Mouse (Mus musculus): ENCODE measurements around the gene Sfxn5. TPM values are rescaled to one million over a fixed set of nuclear protein-coding genes. Genes with fewer than 3 reads are reported as not detected.

The Sfxn5 gene
- total RNA-seq, 2 experiments from 2014 or later, result 163 to 164 TPM

DNA sequence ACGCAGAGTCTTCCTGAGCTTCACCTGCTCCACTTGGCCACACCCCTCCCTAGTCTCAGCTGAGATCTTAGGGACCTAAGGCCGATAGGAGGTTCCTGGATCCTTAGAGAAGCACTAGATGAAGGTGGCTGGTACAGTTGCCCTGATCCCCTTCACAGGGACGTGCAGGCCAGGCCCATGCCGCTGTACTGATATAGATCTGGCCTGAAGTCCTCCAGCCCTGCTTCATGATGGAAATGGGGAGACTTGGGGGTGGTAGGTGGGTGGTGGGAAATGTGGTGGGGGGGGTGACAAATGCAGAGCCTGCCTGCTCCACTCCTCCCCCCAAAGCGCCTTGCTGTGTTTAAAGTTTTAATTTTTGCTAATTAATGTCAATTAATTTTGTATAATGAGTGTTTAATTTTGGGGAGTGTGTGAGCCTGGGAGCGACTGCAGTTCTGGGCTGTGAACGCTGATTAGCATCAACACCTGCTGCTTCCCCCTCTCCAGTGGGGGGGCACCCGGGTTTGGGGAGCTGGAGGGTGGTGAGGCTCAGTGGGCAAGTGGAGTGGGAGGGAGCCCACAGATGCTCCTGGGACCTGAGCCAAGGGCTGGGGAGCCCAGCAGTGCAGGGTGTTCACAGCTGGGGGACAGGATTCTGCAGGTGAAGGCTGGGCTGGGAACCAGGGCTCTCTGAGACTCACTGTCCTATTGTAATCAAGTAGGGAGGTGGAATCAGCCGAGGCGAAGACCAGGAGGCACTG lies 95.5 kb downstream of the Sfxn5 start:
- peak in 1 of 2 experiments; percentile 31 for DNase-seq (ENCODE audit: low spot score in 2 of 2)

DNA sequence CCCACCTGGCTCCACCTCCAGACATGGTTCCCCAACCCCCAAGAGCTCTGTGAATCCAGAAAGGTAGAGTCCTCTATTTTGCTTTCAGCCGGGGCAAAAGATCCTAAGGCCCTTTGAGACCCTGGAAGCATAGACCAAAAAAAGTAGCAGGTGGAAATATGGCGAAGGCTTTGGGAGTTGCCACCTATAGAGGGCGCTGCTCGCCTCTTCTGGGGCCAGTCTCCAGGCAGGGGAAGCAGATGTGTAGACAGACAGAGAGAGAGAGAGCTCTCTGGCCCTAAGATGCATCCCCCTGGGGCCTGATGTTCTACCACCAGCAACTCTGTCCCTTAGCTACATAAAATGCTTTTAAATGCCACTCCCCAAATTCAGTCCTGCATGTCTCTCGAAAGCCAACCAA lies 96.2 kb downstream of the Sfxn5 start:
- peak; percentile 62 to 66 for DNase-seq (ENCODE audit: low spot score in 2 of 2)

DNA sequence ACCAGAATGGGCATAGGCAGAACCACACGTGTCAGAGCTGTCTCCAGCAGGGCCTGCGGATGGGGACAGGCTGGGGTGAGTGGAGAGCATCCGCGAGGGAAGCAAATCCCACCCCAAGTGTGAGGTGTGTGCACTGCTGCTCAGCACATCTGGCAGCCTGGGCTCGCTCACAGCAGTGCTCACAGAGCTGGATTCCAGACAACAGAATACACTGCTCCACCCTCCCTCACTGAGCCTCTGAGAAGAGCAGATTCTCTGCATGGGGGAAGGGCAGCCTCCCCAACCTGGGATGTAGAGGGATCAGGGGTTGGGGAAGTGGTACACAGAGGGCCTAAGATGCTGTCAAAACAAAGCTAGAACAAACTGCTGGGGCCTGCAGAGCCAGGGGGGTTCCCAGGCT lies 98.4 kb downstream of the Sfxn5 start:
- DNase-seq (ENCODE audit: low spot score in 2 of 2), result no peak

DNA sequence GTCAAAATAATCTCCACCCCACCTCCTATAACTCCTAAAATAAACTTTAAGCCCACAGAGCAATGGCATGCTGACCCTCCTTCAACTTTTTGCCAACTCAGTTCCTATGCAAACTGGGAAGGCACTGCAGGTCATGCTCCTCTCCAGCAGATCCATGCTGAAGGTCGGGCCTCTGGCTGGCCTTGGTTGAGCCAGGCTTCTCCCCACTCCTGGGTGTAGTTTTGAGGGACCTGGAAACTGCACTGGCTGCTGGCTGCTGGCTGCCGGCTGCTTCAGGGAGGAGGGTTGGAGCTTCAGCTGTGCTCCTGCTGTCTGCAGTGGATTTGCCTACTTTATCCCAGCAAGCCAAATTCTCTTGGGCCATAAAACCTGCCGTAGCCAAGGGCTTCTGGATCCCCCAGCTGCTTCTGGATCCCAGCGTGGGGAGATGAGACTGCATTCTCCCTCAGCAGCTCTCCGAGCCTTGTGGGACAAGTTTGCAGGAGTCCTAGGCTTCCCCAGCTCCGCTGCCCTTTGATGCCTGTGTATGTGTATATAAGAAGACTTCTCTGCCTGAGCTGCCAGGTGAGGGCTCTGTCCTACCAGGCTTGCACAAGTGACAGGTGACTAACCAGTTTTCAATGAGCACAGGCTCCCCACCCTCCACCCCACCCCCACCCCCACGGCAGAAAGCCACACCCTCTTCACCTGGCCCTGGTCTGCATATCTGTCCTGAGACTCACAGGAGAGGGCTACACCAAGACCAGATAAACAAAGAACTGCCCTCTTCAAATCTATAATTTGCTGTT lies 100.2 kb downstream of the Sfxn5 start:
- DNase-seq (ENCODE audit: low spot score in 2 of 2), result no peak

DNA sequence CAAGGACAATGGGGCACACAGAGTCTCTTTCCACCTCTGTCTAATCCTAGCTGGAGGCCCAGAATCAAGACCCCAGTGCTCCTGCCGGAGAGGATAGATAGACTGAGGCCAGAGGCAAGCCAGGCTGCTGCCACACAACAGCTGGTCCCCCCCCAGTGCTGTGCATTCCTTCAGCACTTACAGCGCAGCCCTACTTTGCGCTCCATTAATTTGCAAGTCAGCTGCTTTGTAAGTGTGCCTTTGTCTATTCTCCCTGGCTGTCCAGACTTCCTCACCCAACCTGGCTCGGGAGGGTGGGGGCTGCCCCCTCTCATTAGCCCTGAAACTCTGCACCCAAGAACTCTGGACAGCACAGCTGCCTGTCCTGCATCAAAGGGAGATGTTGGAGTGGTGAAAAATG lies 101.2 kb downstream of the Sfxn5 start:
- no peak for DNase-seq (ENCODE audit: low spot score in 2 of 2)

DNA sequence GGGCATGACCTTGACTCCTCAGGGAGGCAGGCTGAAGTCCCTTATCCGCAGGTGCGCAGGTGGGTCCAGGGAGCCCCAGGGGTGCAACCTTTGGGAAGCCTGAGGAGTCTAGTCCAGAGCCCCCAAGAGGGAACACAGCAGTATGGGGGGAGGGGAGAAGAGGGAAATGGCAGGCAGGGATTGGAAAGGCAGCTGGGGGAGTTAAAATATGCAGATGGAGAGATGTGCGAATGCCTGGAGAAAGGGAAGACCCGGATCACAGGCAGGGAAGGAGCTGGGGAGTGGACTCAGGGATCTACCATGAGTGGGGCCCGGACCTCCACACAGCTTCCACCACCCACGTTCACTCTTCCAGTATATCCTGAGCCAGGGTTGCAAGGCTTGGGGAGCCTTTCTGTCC lies 101.8 kb downstream of the Sfxn5 start:
- no peak for DNase-seq (ENCODE audit: low spot score in 2 of 2)

DNA sequence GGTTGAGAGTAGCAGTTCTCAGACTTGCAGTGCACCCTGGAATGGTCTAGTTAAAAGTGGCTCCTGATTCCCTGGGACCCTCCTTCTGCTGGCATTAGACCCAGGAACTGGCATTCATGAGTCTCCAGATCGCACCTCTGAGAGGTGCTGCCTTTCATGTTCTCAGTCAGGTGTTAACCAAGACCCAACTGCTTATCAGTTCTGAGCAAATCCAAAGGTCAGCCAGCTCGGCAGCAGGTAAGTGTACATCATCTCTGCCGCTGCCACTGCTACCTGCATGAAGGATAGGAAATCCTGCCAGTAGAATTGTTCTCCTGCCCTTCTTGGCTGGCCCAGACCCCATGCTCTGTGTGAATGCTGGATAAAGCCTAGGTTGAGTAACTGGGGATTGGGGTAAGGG lies 102.5 kb downstream of the Sfxn5 start:
- no peak for DNase-seq (ENCODE audit: low spot score in 2 of 2)

DNA sequence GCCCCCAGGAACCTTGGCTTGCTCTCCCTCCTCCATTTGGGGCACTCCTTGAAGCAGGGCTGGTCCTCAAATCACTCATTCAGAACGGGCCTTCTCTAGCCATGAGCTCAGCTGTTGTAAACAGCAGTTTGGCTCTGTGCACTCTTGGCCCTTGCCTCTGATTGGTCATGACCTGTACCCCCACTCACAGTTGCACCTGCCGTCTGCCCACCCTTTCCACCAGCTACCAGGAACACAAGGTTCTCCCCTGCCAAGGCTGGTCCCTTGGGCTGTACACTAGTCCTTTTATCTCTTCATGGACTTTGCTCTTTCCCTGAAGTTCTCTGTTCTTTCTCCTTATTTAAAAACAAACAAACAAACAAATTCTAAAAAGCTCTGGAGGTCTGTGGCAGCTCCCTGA lies 105.7 kb downstream of the Sfxn5 start:
- no peak for DNase-seq (ENCODE audit: low spot score in 2 of 2)

DNA sequence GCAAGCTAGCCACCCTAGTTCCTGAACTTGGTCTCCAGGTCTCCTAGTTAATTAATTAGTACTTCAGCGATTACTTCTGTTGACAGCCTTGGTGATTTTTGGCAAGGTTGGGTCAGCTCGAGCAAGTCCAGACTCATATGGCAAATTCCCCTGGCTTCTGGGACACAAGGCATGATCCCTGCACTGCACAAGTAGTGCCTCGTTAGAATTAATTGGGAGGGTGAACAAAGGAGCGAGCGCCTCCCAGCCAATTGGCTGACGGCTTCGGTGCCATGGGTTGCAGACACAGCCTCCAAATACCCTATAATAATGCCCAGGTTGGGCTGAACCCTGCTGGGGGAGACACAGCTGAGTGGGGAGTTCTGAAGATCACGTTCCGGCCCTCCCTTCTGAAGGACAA lies 106.7 kb downstream of the Sfxn5 start:
- no peak for DNase-seq (ENCODE audit: low spot score in 2 of 2)

DNA sequence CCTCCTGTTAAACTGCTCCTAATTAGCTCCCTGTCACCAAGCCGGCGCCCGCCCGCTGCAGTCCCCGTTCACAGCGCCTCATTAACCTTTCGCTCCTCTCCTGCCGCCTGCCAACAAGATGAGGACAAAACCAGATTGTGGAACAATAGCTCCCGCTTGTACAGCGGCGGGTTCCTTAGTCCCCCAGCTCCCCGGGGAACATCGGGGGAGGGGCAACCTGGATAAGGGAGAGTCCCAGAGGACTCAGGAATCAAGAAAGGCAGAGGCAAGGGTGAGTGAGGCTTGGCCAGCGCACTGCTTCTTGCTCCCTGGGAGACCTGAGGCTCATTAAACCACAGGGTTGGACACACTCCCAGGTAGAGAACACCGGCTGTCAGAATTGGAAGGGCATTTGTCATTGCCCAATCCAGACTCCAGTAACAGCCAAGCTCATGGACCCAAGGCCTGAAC lies 108.8 kb downstream of the Sfxn5 start:
- DNase-seq (ENCODE audit: low spot score in 2 of 2), result no peak

DNA sequence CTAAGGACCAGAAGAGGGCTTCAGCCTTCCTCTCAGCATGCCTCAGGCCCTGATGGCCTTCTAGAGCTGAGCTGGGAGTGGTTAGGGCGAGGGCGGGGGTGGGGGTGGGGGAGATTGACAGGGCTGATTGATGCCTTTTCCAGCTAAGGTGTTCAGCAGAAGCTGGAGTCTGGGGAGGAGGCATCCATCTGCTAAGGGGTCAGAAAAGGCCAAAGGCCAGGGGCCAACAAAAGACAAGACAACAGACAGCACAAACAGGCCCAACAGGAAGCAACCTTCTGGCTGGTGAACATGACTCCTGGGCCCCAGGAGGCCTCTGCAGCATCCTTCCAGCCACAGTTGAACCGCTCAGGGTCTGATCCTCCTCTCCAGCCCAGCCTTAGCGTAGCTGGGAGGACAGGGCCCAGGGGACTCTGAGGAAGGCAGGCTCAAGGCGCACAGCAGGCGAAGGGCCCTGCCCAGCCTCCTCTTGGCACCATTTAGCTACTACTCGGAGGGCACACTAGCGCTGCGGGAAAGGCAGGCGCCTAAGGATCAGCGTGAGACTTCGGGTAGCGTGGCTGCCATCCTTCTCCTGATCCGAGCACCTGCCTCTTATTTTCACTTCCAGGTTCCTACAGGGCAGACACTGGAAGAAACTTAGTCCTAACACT lies 109.6 kb downstream of the Sfxn5 start:
- DNase-seq (ENCODE audit: low spot score in 2 of 2), result no peak

DNA sequence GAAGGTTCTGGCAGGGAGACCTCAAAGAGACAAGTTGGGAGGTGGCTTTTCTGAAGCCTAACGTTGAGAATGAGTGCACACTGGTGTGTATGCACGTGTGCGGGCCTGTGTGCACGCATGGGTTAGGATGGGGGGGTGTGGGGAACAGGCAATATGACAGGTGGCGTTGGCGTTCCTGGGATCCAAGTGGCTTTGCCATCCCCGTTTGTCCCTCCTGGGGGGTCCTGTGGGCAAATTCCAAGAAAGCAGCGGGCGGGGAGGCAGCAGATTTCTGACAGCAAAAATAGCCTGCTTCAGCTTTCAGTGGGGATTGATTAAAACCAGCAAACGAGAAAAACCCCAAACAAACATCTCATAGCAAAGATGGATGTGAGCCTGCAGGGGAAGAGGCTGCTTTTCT lies 110.7 kb downstream of the Sfxn5 start:
- no peak for DNase-seq (ENCODE audit: low spot score in 2 of 2)

DNA sequence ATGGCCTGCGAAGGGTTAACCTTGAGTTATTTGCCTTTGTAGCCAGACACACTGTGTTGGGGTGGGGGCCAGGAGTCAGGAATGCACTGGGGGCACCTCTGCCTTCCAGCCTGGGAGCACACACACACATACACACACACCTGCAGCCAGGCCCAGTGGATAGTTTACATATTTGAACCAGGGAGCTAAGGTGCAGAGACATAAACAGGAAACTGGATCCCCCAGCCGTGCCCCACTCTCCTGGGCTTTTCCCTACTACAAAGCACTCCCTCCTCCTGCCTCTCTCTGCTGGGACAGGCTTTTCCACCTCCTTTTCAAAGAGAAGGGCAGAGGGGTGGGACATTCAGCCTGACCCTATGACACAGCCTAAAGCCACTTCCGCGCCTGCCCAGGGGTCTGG lies 112.3 kb downstream of the Sfxn5 start:
- no peak for DNase-seq (ENCODE audit: low spot score in 2 of 2)

DNA sequence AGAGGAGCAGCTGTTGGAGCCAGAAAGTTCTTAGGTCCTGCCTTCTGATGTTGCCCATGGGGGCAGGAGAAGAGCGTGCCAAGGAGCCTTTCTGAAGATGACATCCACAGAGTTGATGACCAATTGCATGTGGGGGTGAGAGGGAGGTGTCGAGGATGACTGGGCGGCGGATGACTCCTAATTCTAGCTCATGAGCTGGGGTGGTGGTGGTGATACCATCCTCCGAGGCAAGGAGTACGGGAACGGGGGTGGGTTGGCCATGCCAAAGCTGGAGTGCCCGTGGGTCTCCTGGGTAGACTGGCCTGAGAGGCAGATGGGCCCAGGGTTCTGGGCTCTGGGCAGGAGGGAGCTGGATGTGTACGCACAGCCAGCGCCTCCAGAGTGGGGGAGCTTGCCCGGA lies 113.5 kb downstream of the Sfxn5 start:
- DNase-seq (ENCODE audit: low spot score in 2 of 2), result peak; percentile 51 to 55

DNA sequence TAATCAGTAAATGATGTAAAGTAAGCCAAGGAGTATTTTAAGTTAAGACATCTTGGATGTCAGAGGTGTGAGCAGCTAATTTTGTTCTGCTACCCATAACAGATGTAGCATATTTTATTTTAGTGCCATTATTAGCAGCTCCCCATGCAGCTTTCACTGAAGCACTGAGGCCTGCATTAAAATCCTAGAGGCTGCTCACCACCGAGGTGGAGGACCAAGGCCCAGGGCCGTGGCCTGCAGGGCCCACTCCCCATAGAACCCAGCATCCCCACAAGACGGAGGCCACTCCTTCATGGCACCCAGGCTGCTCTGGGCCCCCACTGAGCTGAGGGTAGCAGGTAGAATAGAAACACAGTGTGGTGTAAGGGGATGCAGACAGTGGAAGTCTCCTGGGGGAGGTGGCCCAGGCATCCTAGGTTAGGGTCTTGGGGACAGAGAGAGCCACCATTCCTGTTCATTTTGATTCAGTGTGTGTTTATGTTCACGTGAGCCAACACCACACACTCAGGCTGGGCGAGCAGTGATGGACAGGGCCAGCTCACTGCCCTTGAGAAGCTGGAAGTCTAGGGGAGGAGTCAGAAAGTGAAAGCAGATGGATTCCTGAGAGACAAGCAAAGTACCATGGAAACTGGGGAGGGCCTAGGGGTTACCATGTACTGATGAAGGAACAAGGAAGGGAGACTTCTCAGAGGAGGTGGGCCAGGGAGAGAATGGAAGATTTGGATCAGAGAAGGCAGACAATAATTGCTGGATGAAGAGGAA lies 114.4 kb downstream of the Sfxn5 start:
- peak in 1 of 2 experiments; percentile 32 for DNase-seq (ENCODE audit: low spot score in 2 of 2)

DNA sequence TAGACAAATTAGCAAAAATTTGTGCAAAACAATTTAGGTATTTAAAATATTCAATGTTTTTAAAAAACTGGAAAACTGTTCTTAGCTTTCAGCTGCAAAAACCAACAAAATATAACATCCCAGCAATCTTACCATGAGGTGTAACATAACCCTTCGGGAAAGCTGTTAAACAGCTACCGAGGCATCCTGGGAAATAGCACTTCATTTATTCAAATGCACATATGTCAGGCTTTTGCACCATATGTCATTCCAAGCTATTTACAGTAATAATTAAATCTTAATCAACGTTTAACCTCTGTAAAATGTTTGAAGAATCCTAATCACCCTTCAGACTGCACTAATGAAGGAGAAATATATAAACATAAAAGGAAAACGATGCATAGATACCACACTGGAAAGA lies 115.0 kb downstream of the Sfxn5 start:
- DNase-seq (ENCODE audit: low spot score in 2 of 2), result no peak

DNA sequence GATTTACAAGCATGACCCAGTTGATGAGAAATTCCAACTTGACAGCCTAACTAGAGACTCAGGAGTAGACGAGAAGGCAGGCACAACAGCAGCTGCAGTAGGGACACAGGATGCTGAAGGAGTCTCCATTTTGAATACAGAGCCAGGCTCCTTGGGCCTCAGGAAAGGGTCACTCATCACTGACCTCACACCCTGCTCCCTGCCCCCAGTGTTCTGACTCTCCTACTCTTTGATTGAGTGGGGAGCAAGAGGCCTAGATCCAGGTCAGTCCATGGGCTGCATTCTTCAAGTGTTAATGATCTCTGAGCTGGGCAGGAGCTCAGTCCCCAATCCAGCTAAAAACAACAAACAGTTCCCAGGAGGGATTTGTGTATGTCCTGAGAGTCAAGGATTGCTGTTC lies 122.5 kb downstream of the Sfxn5 start:
- no peak for DNase-seq (ENCODE audit: low spot score in 2 of 2)

DNA sequence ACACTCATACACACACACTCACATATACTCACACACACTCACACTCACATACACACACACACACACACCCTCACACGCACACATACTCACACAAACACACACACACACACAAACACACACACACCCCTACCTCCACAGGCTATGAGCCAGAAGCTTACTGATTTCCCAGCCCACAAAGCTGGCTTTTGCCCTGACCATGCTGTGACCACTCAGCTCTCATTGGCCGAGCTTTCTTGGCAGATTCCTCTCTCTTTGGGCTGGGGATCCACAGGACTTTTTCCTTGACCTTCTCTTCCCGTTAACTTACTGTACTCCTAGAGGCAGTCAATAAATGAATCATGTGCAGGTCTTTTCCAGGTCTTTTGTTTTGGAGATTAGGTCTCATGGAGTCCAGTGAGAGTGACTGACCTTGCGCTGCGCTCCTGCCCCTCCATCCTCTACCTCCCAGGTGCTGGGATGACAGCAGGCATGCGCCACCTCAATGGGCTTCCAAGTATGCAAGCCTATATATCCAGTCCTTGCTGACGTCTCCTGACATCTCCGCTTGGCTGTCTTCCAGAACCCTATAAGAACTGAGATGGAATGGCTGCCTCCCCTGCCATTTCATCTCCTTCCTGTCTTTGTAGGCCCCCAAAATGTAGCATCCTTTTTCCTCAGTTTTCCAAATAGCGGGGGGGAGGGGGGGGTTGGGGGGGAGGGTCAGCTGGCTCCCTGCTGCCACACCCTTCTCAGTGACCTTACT lies 123.8 kb downstream of the Sfxn5 start:
- no peak for DNase-seq (ENCODE audit: low spot score in 2 of 2)

DNA sequence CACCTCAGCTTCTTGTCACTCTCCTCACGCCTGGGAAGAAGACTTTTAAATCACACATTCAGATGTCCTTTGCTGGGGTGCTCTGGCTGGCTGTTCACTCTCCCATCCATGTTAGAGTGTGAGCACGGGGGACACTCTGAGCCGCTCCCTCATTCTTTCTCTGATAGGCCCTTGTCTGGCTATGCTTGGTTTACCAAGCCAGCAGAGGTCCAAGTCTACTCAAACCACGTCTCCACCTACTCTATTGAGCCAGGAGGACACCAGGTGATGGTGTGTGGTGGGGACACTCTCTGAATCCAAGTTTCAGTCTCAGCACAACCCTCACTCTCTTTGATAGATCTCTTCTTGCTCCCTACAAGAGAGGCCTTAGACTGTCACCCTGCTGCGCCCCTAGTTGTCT lies 125.9 kb downstream of the Sfxn5 start:
- DNase-seq (ENCODE audit: low spot score in 2 of 2), result no peak

DNA sequence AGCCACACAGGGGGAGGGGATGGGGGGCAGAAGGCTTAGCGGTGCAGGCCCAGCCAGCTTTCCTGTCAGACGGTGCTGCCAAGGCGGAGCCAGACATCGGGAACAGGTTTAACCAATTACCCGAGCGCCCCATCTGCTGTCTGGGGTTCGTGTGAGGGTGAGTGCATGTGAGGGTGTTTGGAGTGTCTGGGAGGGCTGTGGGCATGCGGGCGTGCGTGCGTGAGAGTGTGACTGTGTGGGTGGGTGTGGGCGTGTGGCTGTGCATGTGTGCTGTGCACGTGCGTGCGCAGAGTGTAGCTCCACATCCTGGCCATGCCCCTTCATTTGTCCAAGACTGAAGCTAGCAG lies 126.3 kb downstream of the Sfxn5 start:
- peak in 1 of 2 experiments; percentile 56 for DNase-seq (ENCODE audit: low spot score in 2 of 2)

Data from left cerebral cortex, adult 18-20 months (tissue).